Mouse (Mus musculus) spleen, adult 18-20 months (tissue): ENCODE results near the gene Tradd.

Experiments
- DNase-seq, 2 experiments: peaks; one replicate each; pipeline ENCODE4 v3.0.0; 2022; ENCODE audit warnings: mixed read lengths in 2 of 2

Tradd gene

GRCm38 (mm10) chr8:105264024-105264982 is at the start of gene Tradd, which contains the start of gene Fbxl8:
Gene Tradd (minus strand): TSS chr8:105264609.
Gene Fbxl8 (plus strand): TSS chr8:105264648.
- DNase-seq: peak; percentile 71 to 77

GRCm38 (mm10) chr8:105313622-105314402 is 49.4 kb upstream of the Tradd start:
- DNase-seq: no peak

- DNase-seq: no peak
Observed at GRCm38 (mm10) chr8:105312891-105313481, 48.6 kb upstream of the Tradd start.

- no peak for DNase-seq
Observed at GRCm38 (mm10) chr8:105311718-105312117, 47.3 kb upstream of the Tradd start.

GRCm38 (mm10) chr8:105310118-105310517 is 45.7 kb upstream of the Tradd start:
- no peak for DNase-seq

- DNase-seq: no peak
Observed at GRCm38 (mm10) chr8:105309142-105309847, 44.9 kb upstream of the Tradd start.

GRCm38 (mm10) chr8:105308428-105308827 is 44.0 kb upstream of the Tradd start:
- no peak for DNase-seq

GRCm38 (mm10) chr8:105307670-105308069 is 43.3 kb upstream of the Tradd start:
- no peak for DNase-seq

- DNase-seq: no peak
Observed at GRCm38 (mm10) chr8:105306146-105306691, 41.8 kb upstream of the Tradd start.

GRCm38 (mm10) chr8:105305211-105306145 is 41.1 kb upstream of the Tradd start, which contains the start of gene Elmo3:
Gene Elmo3 (plus strand): TSS chr8:105305601.
- DNase-seq: peak in 1 of 2 experiments; percentile 28

- no peak for DNase-seq
Observed at GRCm38 (mm10) chr8:105304325-105305210, 40.2 kb upstream of the Tradd start.

GRCm38 (mm10) chr8:105303874-105304273 is 39.5 kb upstream of the Tradd start:
- no peak for DNase-seq

- no peak for DNase-seq
Observed at GRCm38 (mm10) chr8:105303396-105303795, 39.0 kb upstream of the Tradd start.

- DNase-seq: no peak
Observed at GRCm38 (mm10) chr8:105299962-105300361, 35.6 kb upstream of the Tradd start.

GRCm38 (mm10) chr8:105298351-105299252 is 34.2 kb upstream of the Tradd start:
- no peak for DNase-seq

GRCm38 (mm10) chr8:105297511-105298192 is 33.2 kb upstream of the Tradd start, which contains the start of gene E2f4:
Gene E2f4 (plus strand): TSS chr8:105297663.
- DNase-seq: peak; percentile 82 to 86

- no peak for DNase-seq
Observed at GRCm38 (mm10) chr8:105295895-105296573, 31.6 kb upstream of the Tradd start, which contains the start of gene Exoc3l. Gene Exoc3l (minus strand): TSS chr8:105296101.
